Mouse (Mus musculus): ENCODE results near the gene Rab5c.

GRCm38 (mm10) chr11:100767871-100768270 lies 29.9 kb upstream of the Rab5c start:
- TF ChIP-seq POLR2A (IDR thresholded peaks at IDR 0.05; ENCODE audit: low read depth, low read length) (no peak), CTCF (IDR thresholded peaks at IDR 0.05; ENCODE audit: extremely low read depth, insufficient read length, insufficient replicate concordance, low read depth, low read length) (no peak)

Data from small intestine, adult 2 months (tissue).